Mouse (Mus musculus) thymus, adult 18-20 months (tissue): ENCODE measurements around the gene Hvcn1.
A peak's percentile ranks its signal among the peaks of the same experiment; 100 is the strongest.
"Not testable (repeated sequence)": the region's sequence is repeated elsewhere in the genome, so short reads cannot be mapped to it uniquely, and the experiment has no call there.

Experiments
- DNase-seq, 2 experiments: peaks; one replicate each; pipeline ENCODE4 v3.0.0; 2022; ENCODE audit warnings: mixed read lengths in 2 of 2

The Hvcn1 gene

GRCm38 (mm10) chr5:122208909-122209308, 2.3 kb downstream of the Hvcn1 start:
- peak; percentile 48 to 65 for DNase-seq

DNA sequence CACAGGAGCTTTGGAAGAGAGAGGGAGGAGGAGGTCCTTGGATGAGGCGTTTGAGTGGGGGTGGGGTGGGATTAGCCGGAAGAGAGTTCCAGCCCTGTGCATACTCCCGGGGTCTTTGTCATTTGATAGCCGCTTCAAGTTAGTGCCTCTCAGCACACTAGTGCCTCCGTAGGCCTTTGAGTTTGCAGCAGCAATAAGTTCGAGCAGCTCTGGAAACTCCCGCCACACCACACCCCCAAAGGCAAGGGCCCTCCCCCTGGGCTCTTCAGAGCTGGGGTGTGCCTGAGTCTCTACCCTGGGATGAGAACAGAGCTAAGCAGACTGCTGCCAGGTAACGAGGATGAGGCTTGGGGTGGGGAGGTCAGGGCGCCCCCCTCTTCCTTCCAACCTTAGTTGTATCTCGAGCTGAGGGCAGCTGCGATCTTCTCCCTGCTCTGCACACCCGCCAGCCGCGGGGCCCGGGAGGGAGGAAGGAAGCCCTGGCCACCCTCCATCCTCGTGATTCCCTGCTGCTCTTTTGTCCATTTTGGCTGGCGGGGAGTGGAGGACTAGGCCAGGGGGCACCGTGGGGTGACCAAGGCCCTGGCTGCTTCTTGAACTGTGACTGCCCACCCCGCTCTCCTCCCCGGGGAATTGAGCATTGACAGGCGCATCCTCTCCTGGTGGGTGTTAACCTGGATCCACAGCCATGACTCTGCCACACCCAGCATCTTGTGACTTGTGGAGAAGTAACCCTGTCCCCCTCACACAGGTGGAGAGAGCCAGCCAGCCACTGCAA, 3.2 kb downstream of the Hvcn1 start:
- peak; percentile 67 to 81 for DNase-seq

DNA sequence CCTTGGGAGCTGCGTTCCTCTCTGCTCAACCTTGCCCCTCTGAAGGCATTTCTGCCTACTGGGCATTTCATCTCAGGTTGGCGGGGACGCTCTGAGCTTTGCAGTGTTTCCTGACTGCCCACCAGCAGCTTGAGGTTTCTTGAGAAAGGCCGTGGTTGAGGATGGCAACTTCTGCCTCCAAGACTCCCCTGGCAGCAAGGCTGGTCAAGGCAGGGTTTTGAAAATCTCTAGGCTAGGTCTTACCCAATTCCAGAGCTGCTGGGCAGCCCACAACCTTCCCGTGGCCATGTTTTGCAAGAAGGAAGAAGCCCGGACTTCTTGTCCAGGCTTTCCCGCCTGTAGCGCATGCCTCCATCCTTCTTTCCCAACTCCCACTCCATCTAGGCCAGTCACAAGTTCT, 4.3 kb downstream of the Hvcn1 start:
- no peak for DNase-seq

DNA sequence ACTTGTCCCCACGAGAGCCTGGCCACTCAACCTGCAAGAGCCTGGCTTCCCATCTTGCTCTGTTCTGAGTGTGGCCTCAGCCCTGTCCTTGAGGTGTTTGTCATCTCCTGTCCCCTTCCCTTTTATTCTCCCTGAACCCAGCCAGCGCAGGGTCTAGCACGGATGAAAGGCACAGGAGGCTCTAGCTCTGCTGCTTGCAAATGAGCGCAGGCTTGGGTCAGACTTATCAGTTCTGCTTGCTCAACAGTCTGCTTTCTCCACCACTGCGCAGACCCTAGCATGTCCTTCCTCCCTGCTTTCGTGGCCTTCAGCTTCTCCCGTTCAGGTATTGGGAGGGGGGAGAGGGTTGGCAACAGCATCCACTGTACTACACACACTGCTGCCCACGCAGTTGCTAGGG, 5.5 kb downstream of the Hvcn1 start:
- no peak for DNase-seq

GRCm38 (mm10) chr5:122212820-122213219, 6.2 kb downstream of the Hvcn1 start:
- DNase-seq: not testable (repeated sequence)

GRCm38 (mm10) chr5:122213861-122214260, 7.3 kb downstream of the Hvcn1 start:
- DNase-seq: no peak

DNA sequence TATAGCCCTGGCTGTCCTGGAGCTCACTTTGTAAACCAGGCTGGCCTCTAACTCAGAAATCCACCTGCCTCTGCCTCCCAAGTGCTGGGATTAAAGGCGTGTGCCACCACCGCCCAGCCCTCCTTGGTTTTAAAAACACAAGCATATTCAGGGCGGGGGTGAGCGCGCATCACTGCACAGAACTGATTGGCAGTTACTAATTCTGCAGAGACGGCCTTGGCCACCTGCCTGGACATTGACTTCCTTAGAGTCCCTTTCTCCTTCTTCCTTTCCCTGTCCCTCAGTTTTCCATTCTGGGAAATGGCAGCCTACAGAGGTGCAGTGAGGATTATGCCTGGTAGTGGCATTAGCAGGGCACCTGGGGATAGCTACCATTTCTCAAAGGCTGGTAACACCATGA, 11.0 kb downstream of the Hvcn1 start:
- DNase-seq: no peak

GRCm38 (mm10) chr5:122218109-122218905, 11.7 kb downstream of the Hvcn1 start:
- DNase-seq: no peak

DNA sequence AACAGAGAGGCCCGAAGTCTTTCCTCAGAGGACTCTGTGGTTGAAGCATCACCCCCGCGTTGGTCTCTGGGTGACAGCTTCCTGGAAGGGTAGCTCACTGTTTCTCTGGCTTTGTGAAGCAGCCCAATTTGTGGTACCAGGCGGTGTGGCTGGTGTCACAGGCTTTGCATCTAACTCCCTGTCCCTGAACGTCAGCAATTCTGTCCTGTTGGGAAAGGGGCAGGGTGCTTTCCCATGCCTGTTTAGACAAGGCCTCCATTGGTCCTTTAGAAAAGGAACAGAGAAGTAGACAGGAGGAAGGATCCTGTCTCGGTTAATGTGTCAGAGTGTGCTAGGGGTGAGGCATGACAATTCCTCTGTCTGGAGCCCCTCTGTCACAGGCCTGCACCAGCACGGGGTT, 12.3 kb downstream of the Hvcn1 start:
- peak in 1 of 2 experiments; percentile 43 for DNase-seq

DNA sequence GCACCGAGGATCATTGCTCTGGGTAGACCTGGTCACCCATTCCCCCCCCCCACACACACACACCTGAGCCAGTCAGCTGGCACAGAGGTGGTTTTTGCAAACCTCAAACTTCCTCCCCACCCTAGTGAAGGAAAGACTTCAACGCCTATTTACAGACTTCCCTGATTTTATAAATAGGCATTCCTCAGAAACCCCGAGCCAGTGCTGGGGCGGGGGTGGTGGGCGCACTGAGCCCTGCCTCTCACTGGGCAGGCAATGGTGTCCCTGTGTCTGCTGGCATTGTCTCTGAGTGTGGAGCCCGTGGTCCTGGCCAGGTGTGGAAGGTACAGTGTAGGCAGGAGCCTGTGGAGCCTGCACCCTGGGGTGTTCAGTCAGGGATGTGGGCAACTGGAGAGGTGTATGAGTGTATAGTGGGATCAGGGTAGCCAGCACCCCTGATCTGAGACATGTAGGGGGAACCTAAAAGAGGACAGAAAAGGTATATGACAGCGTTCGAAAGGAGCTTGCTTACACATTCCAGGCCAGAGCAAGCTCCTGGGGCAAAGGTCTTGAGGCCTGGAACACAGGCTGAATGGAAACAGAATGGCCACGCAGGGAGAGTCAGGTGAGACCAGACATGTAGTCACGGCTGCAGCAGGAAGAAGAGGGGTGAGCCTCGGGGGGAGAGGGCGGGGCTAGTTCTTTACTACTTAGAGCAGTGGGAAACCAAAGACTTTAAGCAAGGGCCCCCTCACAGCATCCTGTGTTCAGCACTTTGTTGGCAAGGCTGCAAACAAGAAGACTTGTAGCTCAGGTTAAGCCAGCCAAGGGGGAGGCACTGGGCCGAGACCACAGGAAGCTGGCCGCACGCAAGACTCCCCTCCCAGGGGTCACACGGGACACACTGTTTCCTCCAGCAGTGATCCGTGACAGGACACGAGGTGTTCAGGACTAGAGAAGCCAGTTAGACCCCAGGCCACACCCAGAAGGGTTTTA, 13.3 kb downstream of the Hvcn1 start:
- peak; percentile 69 to 85 for DNase-seq

GRCm38 (mm10) chr5:122221085-122221484, 14.5 kb downstream of the Hvcn1 start:
- no peak for DNase-seq

DNA sequence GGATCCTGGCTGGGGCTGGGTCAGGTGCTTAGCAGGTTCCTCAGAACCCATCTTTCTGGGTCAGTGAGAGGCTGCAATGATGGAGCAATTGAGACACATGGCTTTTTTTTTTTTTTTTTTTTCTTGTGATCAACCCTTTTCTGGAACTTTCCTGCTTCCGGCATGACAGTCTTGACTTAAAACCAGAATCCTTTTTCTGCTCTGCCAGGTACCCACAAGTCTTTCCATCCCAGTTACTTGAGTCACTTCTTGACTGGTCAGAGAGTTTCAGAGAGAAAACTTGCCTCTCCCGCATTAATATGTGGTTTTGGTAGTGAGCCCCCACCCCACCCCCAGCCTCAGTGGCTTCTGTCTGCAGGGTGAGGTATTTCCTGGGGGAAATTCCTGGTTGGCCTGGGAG, 17.7 kb downstream of the Hvcn1 start:
- no peak for DNase-seq

DNA sequence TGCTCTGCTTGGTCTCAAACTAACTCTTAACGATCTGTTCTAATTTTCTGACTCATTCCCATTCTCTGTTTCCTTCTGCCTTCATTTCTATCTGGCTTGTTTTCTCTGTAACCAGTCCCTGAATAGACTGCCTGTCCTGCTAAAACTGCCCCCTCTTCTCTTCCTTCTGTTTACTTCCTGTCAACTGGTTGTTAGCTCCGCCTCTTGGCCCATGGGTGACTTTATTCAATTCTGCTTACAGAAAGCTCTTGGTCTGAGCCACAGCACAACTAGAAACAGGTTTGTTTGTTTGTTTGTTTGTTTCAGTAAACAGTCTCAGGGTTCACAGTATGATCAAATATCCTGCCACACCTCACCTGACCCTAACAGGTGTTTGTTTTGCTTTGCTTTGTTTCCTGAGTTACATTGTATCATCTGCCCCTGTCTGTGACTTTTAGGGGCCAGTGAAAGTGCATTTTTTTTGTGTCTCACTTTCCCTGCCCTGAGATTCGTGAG, 21.7 kb downstream of the Hvcn1 start:
- no peak for DNase-seq

DNA sequence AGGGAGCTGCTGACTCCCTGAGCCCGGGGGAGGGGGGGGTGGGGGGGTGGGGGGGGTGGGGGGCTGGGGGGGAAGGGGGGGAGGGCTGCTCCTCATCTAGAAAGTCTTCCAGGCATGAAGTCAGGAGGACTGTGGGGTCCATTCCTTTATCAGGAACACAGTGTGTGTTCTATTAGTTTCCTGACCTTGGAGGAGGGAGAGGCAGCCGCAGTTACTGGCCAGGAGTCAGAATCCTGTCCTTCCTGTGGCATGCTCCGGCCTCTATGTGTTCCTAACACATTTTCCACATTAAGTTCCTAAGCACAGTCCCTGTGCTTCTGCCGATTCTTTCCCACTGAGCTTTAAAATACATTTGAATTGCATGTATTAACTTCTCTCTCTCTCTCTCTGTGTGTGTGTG, 22.2 kb downstream of the Hvcn1 start:
- DNase-seq: no peak

DNA sequence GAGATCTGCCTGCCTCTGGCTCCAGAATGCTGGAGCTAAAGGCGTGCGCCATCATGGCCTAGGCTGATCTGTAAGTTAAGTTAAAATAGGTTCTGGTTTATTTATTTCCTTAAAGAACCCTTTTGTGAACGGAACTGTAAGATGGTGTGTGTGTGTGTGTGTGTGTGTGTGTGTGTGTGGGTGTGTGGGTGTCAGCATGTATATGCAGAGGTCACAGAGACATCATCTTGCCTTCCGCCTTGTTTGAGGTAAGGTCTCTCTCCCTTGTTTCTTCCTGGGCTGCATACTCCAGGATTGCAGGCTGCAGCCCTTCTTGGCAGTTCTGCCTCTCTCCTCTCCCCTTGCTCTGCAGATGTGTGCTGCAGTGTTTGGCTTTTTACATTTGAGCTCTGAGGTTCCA, 24.2 kb downstream of the Hvcn1 start:
- DNase-seq: peak in 1 of 2 experiments; percentile 36

DNA sequence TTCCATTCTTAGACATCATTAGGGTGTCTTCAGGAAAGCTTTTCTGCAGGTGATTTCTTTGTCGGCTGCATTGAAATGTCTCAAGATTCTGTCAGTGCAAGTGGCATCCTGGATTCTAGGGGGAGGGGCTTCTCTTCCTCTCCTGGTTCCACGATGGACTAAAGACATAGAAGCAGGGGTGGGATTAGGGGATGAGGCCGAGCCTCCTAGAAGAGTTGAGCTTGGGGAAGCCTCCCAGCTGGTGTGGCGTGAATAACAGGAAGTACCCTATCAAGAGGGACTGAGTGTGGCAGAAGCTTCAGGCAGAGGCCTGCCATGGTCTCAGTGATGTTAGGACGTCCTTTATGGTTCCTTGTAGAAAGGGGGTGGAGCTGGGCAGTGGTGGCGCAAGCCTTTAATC, 24.8 kb downstream of the Hvcn1 start:
- DNase-seq: peak in 1 of 2 experiments; percentile 19

GRCm38 (mm10) chr5:122232004-122232403, 25.4 kb downstream of the Hvcn1 start:
- DNase-seq: peak in 1 of 2 experiments; percentile 7

GRCm38 (mm10) chr5:122233077-122233581, 26.5 kb downstream of the Hvcn1 start:
- DNase-seq: peak in 1 of 2 experiments; percentile 41

DNA sequence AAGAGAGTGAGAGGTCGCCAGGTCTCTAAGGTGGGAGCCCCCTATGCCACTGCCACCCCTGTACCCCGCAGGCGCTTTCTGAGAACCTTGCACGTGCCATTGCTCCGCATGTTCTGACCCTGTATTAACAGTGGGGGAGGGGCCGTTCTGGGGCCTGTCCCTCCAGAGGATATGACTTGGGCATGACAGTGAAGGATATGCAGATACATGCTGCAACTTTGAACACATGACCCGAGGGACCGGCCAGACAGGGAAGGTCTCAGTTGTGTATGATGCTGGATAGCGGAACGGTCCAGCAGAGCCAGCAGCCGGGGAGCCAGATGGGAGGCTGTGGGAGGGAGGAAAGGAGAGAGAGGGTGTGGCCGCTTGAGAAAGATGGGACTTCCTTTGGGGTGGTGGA, 27.1 kb downstream of the Hvcn1 start:
- DNase-seq: peak in 1 of 2 experiments; percentile 49

- peak; percentile 39 to 72 for DNase-seq
Observed at GRCm38 (mm10) chr5:122234319-122235195, 28.0 kb downstream of the Hvcn1 start.

DNA sequence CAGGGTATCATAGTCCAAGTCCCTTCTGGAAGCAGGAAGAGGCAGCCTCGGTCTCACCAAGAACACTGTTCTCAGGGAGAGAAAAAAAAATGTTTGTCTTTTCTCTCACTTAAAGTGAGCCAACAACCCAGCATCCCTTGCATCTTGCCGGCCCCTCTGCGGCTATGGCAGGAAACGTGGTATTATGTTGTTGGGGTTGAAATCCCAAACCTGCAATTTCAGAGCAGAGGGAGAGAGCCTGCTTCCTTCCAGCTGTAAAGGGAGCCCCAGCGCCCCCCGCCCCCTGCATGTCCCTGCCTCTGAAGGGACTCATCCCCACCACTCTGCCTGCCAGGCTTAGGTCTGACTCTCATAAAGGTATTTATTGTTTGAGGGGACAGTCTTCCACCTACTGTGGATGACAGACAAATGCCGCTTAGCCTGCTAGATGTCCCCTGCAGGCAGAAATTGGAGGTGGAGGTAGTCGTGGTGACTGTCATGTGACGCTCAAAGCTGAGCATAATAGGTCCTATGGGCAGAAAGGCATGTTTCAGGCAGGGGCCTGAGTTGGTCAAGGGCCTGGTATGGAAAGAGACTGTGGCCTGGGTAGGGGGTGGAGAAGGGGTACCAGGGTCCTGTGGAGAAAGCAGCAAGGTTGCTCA, 28.7 kb downstream of the Hvcn1 start:
- peak; percentile 56 to 78 for DNase-seq
